Mouse (Mus musculus): ENCODE data around the gene Rnf26. TPM values are rescaled to one million over a fixed set of nuclear protein-coding genes. Genes with fewer than 3 reads are reported as not detected.
A peak's percentile ranks its signal among the peaks of the same experiment; 100 is the strongest.

Rnf26 gene
- polyA plus RNA-seq, 1 experiment: 29.5 TPM

GRCm38 (mm10) chr9:44074395-44075275 is 38.7 kb downstream of the Rnf26 start:
- no peak overlapping the region for H3ac ChIP-seq (ENCODE audit: control insufficient read depth, insufficient read length)

GRCm38 (mm10) chr9:44073115-44073514 is 40.2 kb downstream of the Rnf26 start:
- Histone ChIP-seq H3K27me3 (ENCODE audit: control insufficient read depth, insufficient read depth, insufficient read length) (no peaks in the 10 kb centered on the region), H3ac (ENCODE audit: control insufficient read depth, insufficient read length) (no peak overlapping the region), H3K4me2 (ENCODE audit: low read depth) (peak overlapping the region; percentile 48), H3K36me3 (ENCODE audit: control insufficient read depth, insufficient read depth) (no peaks in the 10 kb centered on the region), H3K4me3 (no peak overlapping the region), H3K79me2 (ENCODE audit: control insufficient read depth, insufficient read depth) (no peaks in the 10 kb centered on the region)
- no peak for TF ChIP-seq REST (IDR thresholded peaks at IDR 0.05; ENCODE audit: insufficient read depth, insufficient read length)
- TF ChIP-seq TCF3 (IDR thresholded peaks at IDR 0.05; ENCODE audit: insufficient read length, low read depth): no peak
- no peak for TF ChIP-seq POLR2A (IDR thresholded peaks at IDR 0.05; ENCODE audit: insufficient read length, low read depth)
- no peak for TF ChIP-seq POLR2AphosphoS2 (IDR thresholded peaks at IDR 0.05; ENCODE audit: insufficient read length, low read depth)
- TF ChIP-seq MYOD1 (IDR thresholded peaks at IDR 0.05; ENCODE audit: control insufficient read depth in 1 of 3, insufficient read length in 2 of 3, low read depth in 2 of 3): no peak
- TF ChIP-seq USF1 (IDR thresholded peaks at IDR 0.05; ENCODE audit: low read depth): no peak
- no peak for TF ChIP-seq MYOG (IDR thresholded peaks at IDR 0.05; ENCODE audit: control insufficient read depth in 1 of 3, insufficient read depth in 1 of 3, insufficient read length in 2 of 3, low read depth in 2 of 3)
- TF ChIP-seq TCF12 (IDR thresholded peaks at IDR 0.05; ENCODE audit: insufficient read depth, poor library complexity, severe bottlenecking): no peak
- TF ChIP-seq MAX (IDR thresholded peaks at IDR 0.05; ENCODE audit: low read depth): no peak
- no peak for TF ChIP-seq SRF (IDR thresholded peaks at IDR 0.05; ENCODE audit: control insufficient read depth, insufficient read length, low read depth)
- no peak for TF ChIP-seq CEBPB (IDR thresholded peaks at IDR 0.05; ENCODE audit: insufficient read depth, poor library complexity, severe bottlenecking)
- TF ChIP-seq E2F4 (IDR thresholded peaks at IDR 0.05; ENCODE audit: insufficient read depth): no peak

More at GRCm38 (mm10) chr9:44074395-44075275, 38.7 kb downstream of the Rnf26 start:
- H3K4me2 ChIP-seq (ENCODE audit: low read depth): no peak overlapping the region
- TF ChIP-seq TCF3 (IDR thresholded peaks at IDR 0.05; ENCODE audit: insufficient read length, low read depth) (no peak), TCF12 (IDR thresholded peaks at IDR 0.05; ENCODE audit: insufficient read depth, poor library complexity, severe bottlenecking) (no peak), MAX (IDR thresholded peaks at IDR 0.05; ENCODE audit: low read depth) (no peak), E2F4 (IDR thresholded peaks at IDR 0.05; ENCODE audit: insufficient read depth) (no peak), MYOD1 (IDR thresholded peaks at IDR 0.05; ENCODE audit: control insufficient read depth in 1 of 3, insufficient read length in 2 of 3, low read depth in 2 of 3) (no peak)
- no peak overlapping the region for H3K4me3 ChIP-seq
- no peaks in the 10 kb centered on the region for H3K79me2 ChIP-seq (ENCODE audit: control insufficient read depth, insufficient read depth)
- no peaks in the 10 kb centered on the region for H3K36me3 ChIP-seq (ENCODE audit: control insufficient read depth, insufficient read depth)
- H3K27me3 ChIP-seq (ENCODE audit: control insufficient read depth, insufficient read depth, insufficient read length): no peaks in the 10 kb centered on the region

GRCm38 (mm10) chr9:44072599-44072915 is 40.8 kb downstream of the Rnf26 start:
- Histone ChIP-seq H3K27me3 (ENCODE audit: control insufficient read depth, insufficient read depth, insufficient read length) (no peaks in the 10 kb centered on the region), H3K4me3 (no peak overlapping the region), H3K36me3 (ENCODE audit: control insufficient read depth, insufficient read depth) (no peaks in the 10 kb centered on the region), H3K4me2 (ENCODE audit: low read depth) (peak overlapping the region; percentile 48), H3ac (ENCODE audit: control insufficient read depth, insufficient read length) (no peak overlapping the region), H3K79me2 (ENCODE audit: control insufficient read depth, insufficient read depth) (no peaks in the 10 kb centered on the region)
- TF ChIP-seq CEBPB (IDR thresholded peaks at IDR 0.05; ENCODE audit: insufficient read depth, poor library complexity, severe bottlenecking): no peak
- peak; percentile 20 for TF ChIP-seq POLR2A (IDR thresholded peaks at IDR 0.05; ENCODE audit: insufficient read length, low read depth)
- TF ChIP-seq REST (IDR thresholded peaks at IDR 0.05; ENCODE audit: insufficient read depth, insufficient read length): no peak

- no peak for TF ChIP-seq TCF12 (IDR thresholded peaks at IDR 0.05; ENCODE audit: insufficient read depth, poor library complexity, severe bottlenecking)
- no peak for TF ChIP-seq POLR2AphosphoS2 (IDR thresholded peaks at IDR 0.05; ENCODE audit: insufficient read length, low read depth)
- TF ChIP-seq POLR2A (IDR thresholded peaks at IDR 0.05; ENCODE audit: insufficient read length, low read depth): no peak
- no peak for TF ChIP-seq MYOD1 (IDR thresholded peaks at IDR 0.05; ENCODE audit: control insufficient read depth in 1 of 3, insufficient read length in 2 of 3, low read depth in 2 of 3)
- TF ChIP-seq USF1 (IDR thresholded peaks at IDR 0.05; ENCODE audit: low read depth): no peak
- H3K27me3 ChIP-seq (ENCODE audit: control insufficient read depth, insufficient read depth, insufficient read length): no peaks in the 10 kb centered on the region
- no peaks in the 10 kb centered on the region for H3K36me3 ChIP-seq (ENCODE audit: control insufficient read depth, insufficient read depth)
- H3K4me3 ChIP-seq: no peak overlapping the region
- no peak overlapping the region for H3ac ChIP-seq (ENCODE audit: control insufficient read depth, insufficient read length)
- no peaks in the 10 kb centered on the region for H3K79me2 ChIP-seq (ENCODE audit: control insufficient read depth, insufficient read depth)
- H3K4me2 ChIP-seq (ENCODE audit: low read depth): peak overlapping the region; percentile 46
Measured at GRCm38 (mm10) chr9:44071914-44072598, 41.3 kb downstream of the Rnf26 start.

- Histone ChIP-seq H3K79me2 (ENCODE audit: control insufficient read depth, insufficient read depth) (no peaks in the 10 kb centered on the region), H3ac (ENCODE audit: control insufficient read depth, insufficient read length) (no peak overlapping the region), H3K27me3 (ENCODE audit: control insufficient read depth, insufficient read depth, insufficient read length) (no peaks in the 10 kb centered on the region), H3K4me2 (ENCODE audit: low read depth) (peak overlapping the region; percentile 63), H3K36me3 (ENCODE audit: control insufficient read depth, insufficient read depth) (no peaks in the 10 kb centered on the region), H3K4me3 (no peak overlapping the region)
- no peak for TF ChIP-seq TCF3 (IDR thresholded peaks at IDR 0.05; ENCODE audit: insufficient read length, low read depth)
- TF ChIP-seq SRF (IDR thresholded peaks at IDR 0.05; ENCODE audit: control insufficient read depth, insufficient read length, low read depth): no peak
- TF ChIP-seq MYOG (IDR thresholded peaks at IDR 0.05; ENCODE audit: control insufficient read depth in 1 of 3, insufficient read depth in 1 of 3, insufficient read length in 2 of 3, low read depth in 2 of 3): no peak
- no peak for TF ChIP-seq POLR2A (IDR thresholded peaks at IDR 0.05; ENCODE audit: insufficient read length, low read depth)
- TF ChIP-seq USF1 (IDR thresholded peaks at IDR 0.05; ENCODE audit: low read depth): no peak
- TF ChIP-seq POLR2AphosphoS2 (IDR thresholded peaks at IDR 0.05; ENCODE audit: insufficient read length, low read depth): no peak
- TF ChIP-seq E2F4 (IDR thresholded peaks at IDR 0.05; ENCODE audit: insufficient read depth): no peak
- no peak for TF ChIP-seq TCF12 (IDR thresholded peaks at IDR 0.05; ENCODE audit: insufficient read depth, poor library complexity, severe bottlenecking)
Measured at GRCm38 (mm10) chr9:44070844-44071231, 42.5 kb downstream of the Rnf26 start.
